Mouse (Mus musculus): ENCODE data around the gene Ces3a.
"Not testable (repeated sequence)": the region's sequence is repeated elsewhere in the genome, so short reads cannot be mapped to it uniquely, and the experiment has no call there.

Gene Ces3a

GRCm38 (mm10) chr8:105048371-105048854 is at the start of gene Ces3a:
Ces3a (plus strand) TSS chr8:105048601.
- no peak for DNase-seq (ENCODE audit: low spot score)

GRCm38 (mm10) chr8:104999183-104999582 is 49.2 kb upstream of the Ces3a start:
- no peak for DNase-seq (ENCODE audit: low spot score)

- no peak for DNase-seq (ENCODE audit: low spot score)
These were observed 47.8 kb upstream of the Ces3a start, which contains the start of gene Ces2h for GRCm38 (mm10) chr8:105000586-105000985. Ces2h (plus strand) TSS chr8:105000853.

- no peak for DNase-seq (ENCODE audit: low spot score)
These were observed 38.4 kb upstream of the Ces3a start for GRCm38 (mm10) chr8:105010000-105010399.

GRCm38 (mm10) chr8:105011136-105011535 is 37.3 kb upstream of the Ces3a start:
- DNase-seq (ENCODE audit: low spot score) = no peak

- DNase-seq (ENCODE audit: low spot score) = no peak
These were observed 34.0 kb upstream of the Ces3a start for GRCm38 (mm10) chr8:105014391-105014790.

- DNase-seq (ENCODE audit: low spot score) = no peak
These were observed 26.4 kb upstream of the Ces3a start for GRCm38 (mm10) chr8:105021954-105022353.

- DNase-seq (ENCODE audit: low spot score) = no peak
These were observed 25.3 kb upstream of the Ces3a start for GRCm38 (mm10) chr8:105023087-105023486.

- no peak for DNase-seq (ENCODE audit: low spot score)
These were observed 23.4 kb upstream of the Ces3a start for GRCm38 (mm10) chr8:105025050-105025449.

- DNase-seq (ENCODE audit: low spot score) = no peak
These were observed 4.9 kb upstream of the Ces3a start for GRCm38 (mm10) chr8:105043510-105043909.

- no peak for DNase-seq (ENCODE audit: low spot score)
These were observed 2.5 kb upstream of the Ces3a start for GRCm38 (mm10) chr8:105045824-105046401.

GRCm38 (mm10) chr8:105056211-105056610 is 7.8 kb downstream of the Ces3a start:
- no peak for DNase-seq (ENCODE audit: low spot score)

- no peak for DNase-seq (ENCODE audit: low spot score)
These were observed 11.7 kb downstream of the Ces3a start for GRCm38 (mm10) chr8:105060056-105060455.

- DNase-seq (ENCODE audit: low spot score) = peak; percentile 11
These were observed 18.4 kb downstream of the Ces3a start for GRCm38 (mm10) chr8:105066761-105067160.

GRCm38 (mm10) chr8:105067905-105068304 is 19.5 kb downstream of the Ces3a start:
- DNase-seq (ENCODE audit: low spot score) = not testable (repeated sequence)

- no peak for DNase-seq (ENCODE audit: low spot score)
These were observed 20.6 kb downstream of the Ces3a start for GRCm38 (mm10) chr8:105068971-105069370.

GRCm38 (mm10) chr8:105076601-105077000 is 28.2 kb downstream of the Ces3a start:
- no peak for DNase-seq (ENCODE audit: low spot score)

- no peak for DNase-seq (ENCODE audit: low spot score)
These were observed 28.7 kb downstream of the Ces3a start for GRCm38 (mm10) chr8:105077071-105077470.

GRCm38 (mm10) chr8:105078591-105078990 is 30.2 kb downstream of the Ces3a start:
- DNase-seq (ENCODE audit: low spot score) = no peak

GRCm38 (mm10) chr8:105080814-105081336 is 32.5 kb downstream of the Ces3a start:
- DNase-seq (ENCODE audit: low spot score) = no peak

- no peak for DNase-seq (ENCODE audit: low spot score)
These were observed 35.1 kb downstream of the Ces3a start, which contains the start of gene Ces3b for GRCm38 (mm10) chr8:105083449-105084050. Ces3b (plus strand) TSS chr8:105083753.

- not testable (repeated sequence) for DNase-seq (ENCODE audit: low spot score)
These were observed 39.8 kb downstream of the Ces3a start for GRCm38 (mm10) chr8:105088166-105088565.

- no peak for DNase-seq (ENCODE audit: low spot score)
These were observed 40.2 kb downstream of the Ces3a start for GRCm38 (mm10) chr8:105088581-105088980.
